ENCODE assay signal across 8 mouse cellular contexts in the genomic region with DNA sequence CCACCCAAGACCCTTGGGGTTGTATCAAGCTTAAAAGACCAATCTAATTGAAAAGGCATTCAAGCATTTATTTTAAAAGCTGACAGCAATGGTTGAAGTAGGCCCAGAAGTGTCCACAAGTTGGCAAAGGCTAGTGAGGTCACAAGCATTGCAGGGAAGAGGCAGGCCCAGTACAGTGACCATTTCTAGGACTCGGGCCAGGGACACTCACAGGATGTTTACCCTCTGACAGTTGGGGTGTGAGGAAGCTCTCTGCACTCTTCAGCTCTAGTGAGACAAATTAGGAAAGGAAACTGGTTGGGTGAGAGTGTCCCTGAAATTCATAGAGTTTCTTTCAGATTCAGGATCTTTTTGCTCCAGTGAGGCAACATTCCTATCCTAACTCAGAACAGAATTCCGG.
DNase-seq lines count a peak whose midpoint lies in the region.

No protein-coding gene starts in this region.

- DNase-seq in ovary, postnatal 36 days (ENCODE audit: low spot score): peak; percentile 41
- no peak for DNase-seq in ovary, postnatal 14 days (ENCODE audit: low spot score)
- DNase-seq in gastrocnemius, postnatal 14 days: peak; percentile 23
- DNase-seq in kidney, adult 9 months: peak; percentile 87
- DNase-seq in lung, postnatal 4 days: peak; percentile 73 to 82
- no peak for DNase-seq in thymus, postnatal 0 days (ENCODE audit: low spot score)
- DNase-seq in layer of hippocampus, postnatal 10 days (ENCODE audit: low spot score in 2 of 2): no peak
- no peak for DNase-seq in MN1 (ENCODE audit: low spot score)

- intact Hi-C loops in gastrocnemius, postnatal 14 days (cut with DNase I; ENCODE audit: low total_unique reads): no loop called here

Comparison
In these comparisons a context has a peak if more than half of its experiments do, and no peak if none do; other contexts are left out.
1. DNase-seq: peak in ovary, postnatal 36 days (single experiment), gastrocnemius, postnatal 14 days (single experiment), kidney, adult 9 months (single experiment) and lung, postnatal 4 days (2 of 2); none in ovary, postnatal 14 days (single experiment), thymus, postnatal 0 days (single experiment), layer of hippocampus, postnatal 10 days (0 of 2) and MN1 (single experiment).